Mouse (Mus musculus) liver, embryonic 14.5 days (tissue): Measurements from ENCODE around the gene Nprl3.
A peak's percentile ranks its signal among the peaks of the same experiment; 100 is the strongest.

Experiments
- CTCF ChIP-seq: IDR thresholded peaks from 2 replicates; pipeline ENCODE4 v1.5.1; 2016; ENCODE audit warnings: antibody characterized with exemption, low read depth, control low read depth
- EP300 ChIP-seq: IDR thresholded peaks from 2 replicates; pipeline ENCODE4 v1.6.1; 2016; ENCODE audit warnings: antibody characterized with exemption, low read depth

GRCm38 (mm10) chr11:32297866-32298531 lies 30.5 kb upstream of the Nprl3 start:
- TF ChIP-seq CTCF = no peak
- TF ChIP-seq EP300 = peak; percentile 57
